Mouse (Mus musculus): ENCODE measurements around the gene Ndufv3.
A peak's percentile ranks its signal among the peaks of the same experiment; 100 is the strongest.
"Not testable (repeated sequence)": the region's sequence is repeated elsewhere in the genome, so short reads cannot be mapped to it uniquely, and the experiment has no call there.

The Ndufv3 gene

DNA sequence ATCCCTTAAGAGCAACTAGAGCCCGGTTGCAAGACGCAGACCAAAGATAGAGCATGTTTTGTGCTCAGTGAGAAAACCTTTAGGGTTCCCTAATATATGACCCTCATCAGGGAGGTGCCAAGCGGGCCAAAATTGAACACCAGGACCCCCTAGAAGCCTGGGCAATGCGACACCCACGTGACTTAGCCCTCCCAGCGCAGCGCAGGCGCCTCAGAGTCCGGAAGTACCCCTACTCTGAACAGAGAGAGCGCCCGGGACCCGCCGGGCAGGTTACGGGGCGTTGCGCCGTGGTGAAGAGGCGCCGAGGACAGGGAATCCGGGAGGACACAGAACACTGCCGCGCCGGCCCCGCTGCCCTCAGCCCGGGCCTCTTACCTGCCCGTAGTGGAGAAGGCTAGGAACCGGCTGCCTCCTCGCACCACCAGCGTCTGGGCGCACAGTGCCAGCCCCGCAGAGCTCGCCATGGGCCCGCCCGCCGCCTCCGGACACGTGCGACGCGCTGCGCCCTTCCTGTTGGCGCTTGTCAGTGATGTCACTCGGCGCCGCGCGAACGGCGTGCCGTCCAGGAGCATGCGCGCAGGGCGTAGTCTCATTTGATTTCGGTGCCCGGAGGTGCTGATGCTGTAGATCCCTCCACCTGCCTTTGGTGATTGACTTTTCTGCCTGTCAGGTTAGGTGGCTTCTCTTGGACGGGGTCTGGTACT, 8.0 kb upstream of the Ndufv3 start:
- DNase-seq (ENCODE audit: low spot score in 2 of 2), result peak; percentile 83 to 86

DNA sequence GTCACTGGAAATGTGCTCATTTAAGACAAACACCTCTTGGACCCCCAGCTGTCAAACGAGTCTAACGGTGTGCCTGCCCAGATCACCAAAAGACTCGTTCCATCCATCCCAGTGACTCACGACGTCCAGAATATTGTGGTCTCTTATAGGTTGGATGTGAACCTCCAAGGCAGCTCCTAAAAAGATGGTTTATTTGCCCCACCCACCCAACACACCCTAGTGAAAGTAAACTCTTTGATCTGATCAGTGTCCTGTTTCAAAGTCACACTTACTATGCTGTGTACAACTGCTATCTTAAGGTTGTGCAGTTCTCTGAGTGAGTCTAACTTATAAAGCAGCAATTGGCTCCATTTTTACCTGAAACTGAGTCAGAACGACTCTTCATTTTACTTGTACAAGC, 7.3 kb upstream of the Ndufv3 start:
- no peak for DNase-seq (ENCODE audit: low spot score in 2 of 2)

DNA sequence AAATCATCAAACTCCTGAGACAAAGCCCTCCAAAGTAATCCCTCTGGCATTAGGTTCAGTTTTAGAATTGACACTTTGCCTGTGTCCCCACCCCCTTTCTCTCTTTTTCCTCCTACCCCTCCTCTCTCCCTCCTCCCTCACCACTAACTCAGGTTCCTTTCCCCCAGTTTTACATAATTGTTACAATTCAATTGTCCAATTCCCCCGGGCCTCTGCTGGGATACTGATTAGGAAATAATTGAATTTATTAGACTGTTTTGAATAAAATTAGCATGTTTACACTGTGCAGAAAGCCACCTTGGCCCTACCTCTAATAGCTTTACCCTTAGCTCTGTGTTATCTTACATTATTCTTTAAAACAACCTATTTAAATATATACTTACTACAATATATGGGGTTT, 5.2 kb upstream of the Ndufv3 start:
- no peak for DNase-seq (ENCODE audit: low spot score in 2 of 2)

DNA sequence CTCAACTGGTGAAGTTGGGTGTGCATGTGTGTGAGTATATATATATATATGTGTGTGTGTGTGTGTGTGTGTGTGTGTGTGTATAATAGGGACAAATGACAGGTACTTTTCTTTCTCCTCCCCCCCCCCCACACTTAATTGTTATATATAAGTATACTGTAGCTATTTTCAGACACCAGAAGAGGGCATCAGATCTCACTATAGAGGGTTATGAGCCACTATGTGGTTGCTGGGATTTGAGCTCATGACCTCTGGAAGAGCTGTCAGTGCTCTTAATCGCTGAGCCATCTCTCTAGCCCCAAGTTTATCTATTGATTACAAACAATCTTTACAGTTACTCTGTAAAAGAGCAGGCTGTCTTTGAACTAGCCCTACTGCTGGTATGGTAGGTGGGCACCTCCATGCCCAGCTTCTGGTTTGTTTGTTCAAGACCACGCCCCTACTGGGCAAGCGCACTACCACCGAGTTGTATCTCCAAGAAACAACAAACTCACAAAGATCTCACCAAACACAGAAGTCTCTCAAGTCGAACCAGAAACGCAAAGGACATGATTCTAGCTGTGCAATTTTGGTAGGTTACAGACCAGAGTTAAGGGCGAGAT, 470 bp upstream of the Ndufv3 start:
- DNase-seq (ENCODE audit: low spot score in 2 of 2), result no peak

DNA sequence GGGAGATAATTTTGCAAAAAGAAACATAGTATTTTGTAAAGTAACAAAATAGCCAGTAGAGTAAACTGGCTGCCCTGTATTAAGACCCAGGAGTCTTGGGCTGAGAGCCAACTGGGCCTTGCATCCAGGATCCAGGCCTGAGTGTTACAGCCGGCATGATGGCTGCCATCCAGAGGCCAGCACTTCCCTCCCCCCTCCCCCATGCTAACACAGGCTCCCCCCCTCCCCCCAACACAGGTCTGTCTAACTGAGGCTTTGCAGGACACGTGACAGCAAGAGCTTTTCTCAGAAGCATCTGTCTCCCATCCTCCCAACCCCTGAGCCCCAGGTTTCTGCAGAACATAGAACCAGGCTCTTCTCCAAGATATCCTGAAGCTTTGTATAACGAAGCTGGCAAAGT, 980 bp downstream of the Ndufv3 start:
- DNase-seq (ENCODE audit: low spot score in 2 of 2), result no peak

DNA sequence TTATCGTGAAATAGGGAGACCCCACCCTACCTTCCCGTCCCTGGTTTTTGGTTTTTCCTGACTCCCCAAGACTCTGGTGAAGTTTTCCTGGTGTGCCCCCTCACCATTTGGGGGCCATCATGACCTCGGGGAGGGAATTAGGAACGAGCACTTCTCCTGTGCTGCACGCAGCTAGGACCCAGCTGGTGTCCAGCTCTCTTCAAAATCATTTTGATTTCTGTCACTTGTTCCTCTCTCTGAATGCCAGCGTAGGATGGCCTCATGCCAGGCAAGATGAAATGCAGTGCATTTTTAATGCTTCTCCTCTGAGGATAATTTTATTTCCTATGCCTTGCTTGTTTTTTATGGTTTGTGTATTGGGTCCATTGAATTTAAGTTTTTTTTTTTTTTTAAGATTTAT, 2.0 kb downstream of the Ndufv3 start:
- no peak for DNase-seq (ENCODE audit: low spot score in 2 of 2)

DNA sequence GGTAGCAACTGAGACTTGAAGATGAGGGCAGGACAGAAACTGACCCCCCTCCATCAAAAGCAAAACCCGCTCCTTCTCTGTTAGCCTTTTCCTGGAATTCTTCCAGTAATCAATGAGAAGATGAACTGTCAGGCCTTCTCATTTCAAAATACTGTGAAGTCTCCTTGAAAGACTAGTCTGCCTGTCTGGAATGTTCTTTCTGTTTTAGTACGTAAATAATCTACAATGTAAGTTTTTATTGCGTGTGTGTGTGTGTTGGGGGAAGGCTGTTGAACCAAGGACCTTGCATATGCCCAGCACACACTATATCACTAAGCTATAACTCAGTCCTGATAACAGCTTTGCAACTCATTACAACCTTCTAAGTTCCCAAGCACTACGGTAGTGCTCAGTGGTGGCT, 5.2 kb downstream of the Ndufv3 start:
- no peak for DNase-seq (ENCODE audit: low spot score in 2 of 2)

DNA sequence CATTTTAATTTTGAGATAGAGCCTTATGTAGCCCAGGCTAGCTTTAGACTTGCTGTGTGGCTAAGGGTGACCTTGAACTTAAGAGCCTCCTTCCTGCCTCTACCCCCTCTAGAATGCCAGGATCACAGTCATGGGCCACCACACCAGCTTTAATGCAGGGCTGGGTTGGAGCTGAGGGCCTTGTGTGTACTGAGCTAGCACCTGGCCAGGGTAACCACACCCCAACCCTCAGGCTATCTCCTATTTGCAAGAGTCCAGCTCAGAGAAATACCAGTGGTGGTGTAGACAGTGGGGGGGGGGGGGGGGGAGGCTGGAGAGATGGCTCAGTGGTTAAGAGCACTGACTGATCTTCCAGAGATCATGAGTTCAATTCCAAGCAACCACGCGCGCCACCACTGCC, 5.9 kb downstream of the Ndufv3 start:
- DNase-seq (ENCODE audit: low spot score in 2 of 2), result no peak

DNA sequence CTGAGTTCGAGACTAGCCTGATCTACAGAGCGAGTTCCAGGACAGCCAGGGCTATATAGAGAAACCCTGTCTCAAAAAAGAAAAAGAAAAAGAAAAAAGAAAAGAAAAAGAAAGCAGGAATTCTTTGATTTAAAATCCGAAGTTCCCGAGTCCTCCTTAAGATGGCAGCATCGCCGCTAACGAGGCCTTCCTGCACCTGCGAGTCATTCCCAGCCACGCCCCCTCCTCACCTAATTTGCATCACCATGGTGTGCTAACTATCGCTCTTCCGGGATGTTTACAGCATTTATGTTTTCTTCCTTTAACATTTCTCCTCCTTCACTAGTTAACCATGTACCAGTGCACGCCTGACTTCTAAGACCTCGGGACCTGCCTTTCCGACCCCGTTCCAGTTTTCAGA, 9.4 kb downstream of the Ndufv3 start:
- DNase-seq (ENCODE audit: low spot score in 2 of 2), result no peak

DNA sequence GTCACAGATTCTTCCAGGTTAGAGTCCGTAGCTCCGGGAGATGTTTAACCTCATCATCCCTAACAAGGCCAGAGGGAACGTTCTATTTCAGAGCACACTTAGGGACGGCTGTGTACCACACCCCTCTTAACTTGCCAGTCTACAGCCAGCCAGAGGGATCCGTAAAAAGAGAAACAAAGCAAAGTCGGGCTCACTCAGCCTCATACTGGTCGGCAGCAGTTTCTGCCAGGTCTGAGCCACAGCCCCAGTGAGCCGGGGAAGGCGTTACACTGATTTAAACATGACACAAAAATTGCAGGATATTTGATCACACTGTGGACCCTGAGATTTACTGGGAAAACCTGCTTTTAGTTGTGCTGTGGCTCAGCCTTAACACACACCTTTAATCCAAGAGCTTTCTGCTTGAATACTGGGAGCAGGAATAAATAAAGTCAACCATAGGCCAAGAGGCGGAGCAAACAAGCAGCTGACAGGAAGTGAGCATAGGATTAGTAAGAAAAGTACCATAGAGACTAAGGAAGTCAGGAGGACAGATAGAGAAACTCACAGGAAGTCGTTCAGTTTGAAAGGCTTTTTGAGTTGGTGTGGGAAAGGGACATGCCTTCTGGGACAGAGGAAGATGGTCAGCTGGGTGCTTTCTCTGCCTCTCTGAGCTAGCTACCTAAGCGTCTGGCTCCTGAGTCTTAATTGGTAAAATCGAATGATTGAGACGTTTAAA, 11.7 kb downstream of the Ndufv3 start:
- no peak for DNase-seq (ENCODE audit: low spot score in 2 of 2)

DNA sequence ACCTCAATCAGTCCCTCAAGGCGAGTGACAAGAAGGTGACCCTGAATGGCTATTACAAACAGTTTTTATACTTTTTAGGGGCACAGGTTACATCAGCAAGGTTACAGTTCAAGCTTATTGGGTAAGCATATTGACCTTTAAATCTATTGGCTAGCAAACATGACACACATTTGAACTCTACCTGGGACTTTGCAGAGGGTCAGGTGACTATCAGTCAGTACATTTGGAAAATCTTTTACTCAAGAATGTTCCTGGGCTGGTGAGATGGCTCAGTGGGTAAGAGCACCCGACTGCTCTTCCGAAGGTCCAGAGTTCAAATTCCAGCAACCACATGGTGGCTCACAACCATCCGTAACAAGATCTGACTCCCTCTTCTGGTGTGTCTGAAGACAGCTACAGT, 12.4 kb downstream of the Ndufv3 start:
- not testable (repeated sequence) for DNase-seq (ENCODE audit: low spot score in 2 of 2)

DNA sequence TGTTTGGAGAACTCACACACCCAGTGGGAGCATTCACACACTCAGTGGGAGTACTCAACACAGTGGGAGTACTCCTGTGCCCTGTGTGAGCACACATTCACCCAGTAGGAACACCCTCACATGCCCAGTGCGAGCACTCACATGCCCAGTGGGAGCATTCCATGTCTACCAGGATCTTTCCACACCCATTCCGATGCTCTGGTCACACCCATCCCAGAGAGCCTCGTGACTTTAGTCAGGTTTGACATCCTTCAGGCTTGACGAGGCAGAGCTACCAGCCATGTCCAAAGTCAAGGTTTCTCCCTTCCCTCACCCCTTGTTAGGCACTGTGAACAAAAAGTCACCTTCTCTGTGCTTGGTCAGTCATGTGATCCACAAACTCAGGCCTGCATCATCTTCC, 15.4 kb downstream of the Ndufv3 start:
- no peak for DNase-seq (ENCODE audit: low spot score in 2 of 2)

DNA sequence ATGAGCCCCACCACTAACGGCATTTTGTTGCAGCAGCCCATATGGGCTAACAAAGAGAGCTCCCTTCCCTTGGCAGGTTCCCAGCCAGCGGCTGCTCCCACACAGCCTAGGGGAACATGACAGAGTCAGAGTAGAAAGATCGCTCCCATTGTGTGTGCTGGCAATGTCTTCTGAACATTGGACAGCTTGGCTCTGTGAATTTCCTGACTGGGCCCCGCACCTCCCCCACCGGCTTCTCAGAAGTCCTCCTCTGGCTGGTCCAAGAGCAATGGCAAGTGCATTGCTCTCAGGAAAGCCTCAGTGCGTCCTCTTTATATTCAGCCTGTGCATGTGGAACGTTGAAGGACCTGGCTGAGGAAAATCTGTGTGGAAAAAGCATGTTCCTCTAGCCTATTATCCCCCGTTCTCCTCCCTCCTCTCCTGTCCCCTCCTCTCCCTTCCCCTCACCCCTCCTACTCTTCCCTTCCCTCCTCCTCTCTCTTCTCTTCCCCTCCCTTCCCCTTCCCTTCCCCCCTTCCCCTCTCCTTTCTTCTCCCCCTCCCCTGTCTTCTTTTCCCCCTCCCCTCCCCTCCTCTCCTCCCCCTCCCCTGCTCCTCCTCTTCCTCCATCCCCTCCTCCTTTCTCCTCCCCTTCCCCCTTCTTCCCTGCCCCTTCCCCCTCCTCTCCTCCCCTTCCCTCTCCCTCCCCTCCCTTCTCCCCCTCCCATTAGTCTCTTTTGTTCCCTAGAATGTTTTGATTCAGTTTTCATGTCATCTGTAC, 16.1 kb downstream of the Ndufv3 start:
- peak; percentile 56 to 69 for DNase-seq (ENCODE audit: low spot score in 2 of 2)

DNA sequence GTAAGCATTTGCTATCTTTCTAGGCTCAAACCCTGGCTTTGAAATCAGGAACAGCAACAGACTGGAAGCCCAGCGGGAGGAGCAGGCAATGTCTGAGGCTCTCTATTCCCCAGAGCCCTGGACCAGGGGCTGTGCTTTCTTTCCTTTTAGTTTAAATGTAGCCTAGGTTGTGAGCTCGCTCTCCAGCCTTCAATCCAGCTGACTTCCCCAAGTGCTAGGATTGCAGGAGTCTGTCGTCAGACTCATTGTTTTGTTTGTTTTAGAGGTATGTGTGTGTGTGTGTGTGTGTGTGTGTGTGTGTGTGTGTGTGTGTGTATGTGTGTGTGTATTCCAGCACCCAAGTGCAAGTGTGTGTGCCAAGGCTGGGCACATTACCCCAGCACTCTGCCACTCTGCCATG, 20.2 kb downstream of the Ndufv3 start:
- DNase-seq (ENCODE audit: low spot score in 2 of 2), result no peak

DNA sequence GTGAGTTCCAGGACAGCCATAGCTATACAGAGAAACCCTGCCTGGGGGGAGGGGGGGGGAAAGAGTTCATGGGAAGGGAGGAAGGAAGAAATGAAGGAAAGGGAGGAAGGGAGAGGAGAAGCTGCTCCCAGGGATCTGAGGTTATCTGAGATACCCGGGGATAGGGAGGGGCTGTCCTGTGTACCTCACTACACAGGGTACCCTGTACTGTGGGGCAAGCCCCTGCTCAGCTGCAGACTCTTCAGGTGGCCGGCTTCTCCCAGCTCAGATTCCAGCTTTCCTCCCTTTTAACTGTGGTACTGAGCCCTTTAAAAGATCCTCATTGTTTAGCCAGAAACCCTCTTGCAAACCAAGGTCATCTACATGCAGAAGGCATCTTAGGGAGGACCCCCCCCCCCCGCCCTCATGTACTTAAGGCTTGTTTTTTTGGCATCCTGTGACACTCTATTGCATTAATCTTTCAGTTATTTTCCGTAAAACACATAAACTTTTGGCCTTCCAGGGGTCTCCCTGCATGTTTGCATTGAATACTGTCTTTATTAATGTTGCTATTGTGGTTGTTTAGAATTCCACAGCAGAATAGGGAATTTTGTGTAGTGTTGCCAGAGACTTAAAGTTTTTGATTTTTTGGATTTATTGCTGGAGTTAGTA, 21.0 kb downstream of the Ndufv3 start:
- no peak for DNase-seq (ENCODE audit: low spot score in 2 of 2)

DNA sequence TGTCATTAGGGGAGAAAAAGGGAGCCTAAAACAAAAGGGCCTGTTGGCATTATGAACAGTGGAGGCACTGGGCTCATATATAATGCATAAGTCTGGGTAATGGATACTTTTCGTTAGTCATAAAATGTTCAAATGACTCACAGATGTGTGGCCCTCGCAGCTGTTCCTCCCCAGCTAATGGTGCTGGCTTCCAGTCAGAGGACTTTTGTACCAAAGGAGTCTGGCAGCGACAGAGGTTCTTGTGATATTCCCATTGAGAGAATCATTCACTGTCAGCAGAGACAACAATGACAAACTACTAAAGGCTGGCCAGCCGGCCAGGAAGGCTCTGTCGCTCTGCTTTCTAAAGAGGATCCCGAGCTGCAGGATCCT, 21.5 kb downstream of the Ndufv3 start:
- DNase-seq (ENCODE audit: low spot score in 2 of 2), result no peak

DNA sequence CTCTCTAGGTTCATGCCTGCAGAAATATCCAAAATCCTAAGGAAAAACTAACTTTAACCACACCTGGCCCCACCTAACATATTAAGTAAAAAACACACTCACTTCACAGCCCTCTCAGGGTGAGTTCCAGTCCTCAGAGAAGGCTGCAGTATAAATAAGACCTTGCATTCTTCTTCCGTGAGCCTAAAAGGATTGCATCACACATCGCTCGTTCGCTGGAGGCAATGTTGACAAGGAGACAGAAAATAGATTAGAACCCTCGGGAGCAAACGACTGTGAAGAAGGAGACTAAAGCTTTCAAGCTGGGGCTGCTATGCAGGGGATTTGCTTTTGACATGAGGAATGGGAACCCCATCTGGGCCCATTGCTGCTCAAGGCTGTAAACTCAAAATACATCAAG, 23.7 kb downstream of the Ndufv3 start:
- no peak for DNase-seq (ENCODE audit: low spot score in 2 of 2)

DNA sequence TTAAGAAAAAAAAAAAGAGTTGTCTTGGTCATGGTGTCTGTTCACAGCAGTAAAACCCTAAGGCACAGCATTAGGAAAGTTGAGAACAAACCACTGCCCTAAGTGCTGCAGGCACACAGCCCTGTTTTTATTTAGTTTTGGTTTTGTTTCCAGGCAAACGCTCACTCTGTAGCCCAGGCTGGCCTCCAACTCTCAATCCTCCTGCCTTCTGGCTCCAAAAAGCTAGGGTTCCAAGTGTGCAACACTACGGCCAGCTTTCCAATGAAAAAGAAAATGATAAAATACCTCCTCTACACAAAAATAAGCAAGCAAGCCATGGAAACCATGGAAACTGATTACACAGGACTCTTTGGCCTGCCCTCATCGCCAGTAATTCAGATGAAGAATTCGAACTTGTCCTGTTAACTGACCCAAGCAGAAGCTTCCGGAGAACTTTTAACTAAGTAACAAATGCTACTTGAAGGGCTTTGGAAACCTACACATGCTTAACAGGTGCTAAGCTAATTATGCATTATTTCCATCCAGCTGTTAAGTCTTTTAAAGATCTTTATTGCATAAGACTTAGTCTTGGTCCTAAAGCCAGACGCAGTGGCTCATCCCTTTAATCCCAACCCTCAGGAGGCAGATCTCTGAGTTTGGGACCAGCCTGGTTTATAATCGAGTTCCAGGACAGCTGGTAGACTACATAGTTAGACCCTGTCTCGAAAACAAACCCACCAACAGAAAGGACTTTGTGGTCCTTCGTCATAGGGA, 26.7 kb downstream of the Ndufv3 start:
- no peak for DNase-seq (ENCODE audit: low spot score in 2 of 2)

DNA sequence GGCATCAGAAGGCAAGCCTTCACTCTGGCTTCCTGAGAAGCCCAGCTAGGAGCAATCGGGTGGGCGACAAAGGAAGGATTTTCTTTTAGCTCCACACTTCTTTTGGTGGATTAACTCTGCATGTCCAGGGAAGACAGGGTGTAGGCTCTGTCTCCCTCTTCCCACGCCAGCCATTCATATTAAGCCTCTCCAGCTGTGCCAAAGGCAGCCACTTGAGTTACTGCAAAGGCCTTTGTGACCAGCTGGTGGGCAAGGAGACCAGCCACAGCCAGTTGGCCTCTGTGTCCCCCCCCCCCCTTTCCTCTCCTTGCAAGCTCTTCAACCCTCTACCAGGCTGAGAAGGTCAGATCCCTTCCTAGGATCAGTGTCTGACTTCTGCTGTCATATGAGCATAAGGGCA, 28.1 kb downstream of the Ndufv3 start:
- DNase-seq (ENCODE audit: low spot score in 2 of 2), result no peak

DNA sequence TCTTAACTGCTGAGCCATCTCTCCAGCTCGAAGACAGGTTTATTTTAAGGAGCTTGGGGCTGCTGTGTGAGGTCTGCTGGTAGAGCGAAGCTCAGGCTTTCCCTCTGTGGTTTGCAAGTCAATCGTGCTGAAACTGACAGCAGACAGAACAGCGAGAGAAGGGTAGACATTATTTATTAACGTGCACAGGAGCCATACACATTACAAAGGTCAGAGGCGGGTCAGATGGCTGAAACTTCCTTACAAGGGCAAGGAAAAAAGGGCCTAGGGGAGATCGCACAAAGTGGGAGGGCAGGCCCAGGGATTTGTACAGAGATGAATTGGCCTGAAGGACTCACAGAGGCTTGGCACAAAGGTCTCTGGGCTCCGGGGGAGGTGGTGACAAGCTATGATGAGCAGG, 29.5 kb downstream of the Ndufv3 start:
- DNase-seq (ENCODE audit: low spot score in 2 of 2), result no peak

DNA sequence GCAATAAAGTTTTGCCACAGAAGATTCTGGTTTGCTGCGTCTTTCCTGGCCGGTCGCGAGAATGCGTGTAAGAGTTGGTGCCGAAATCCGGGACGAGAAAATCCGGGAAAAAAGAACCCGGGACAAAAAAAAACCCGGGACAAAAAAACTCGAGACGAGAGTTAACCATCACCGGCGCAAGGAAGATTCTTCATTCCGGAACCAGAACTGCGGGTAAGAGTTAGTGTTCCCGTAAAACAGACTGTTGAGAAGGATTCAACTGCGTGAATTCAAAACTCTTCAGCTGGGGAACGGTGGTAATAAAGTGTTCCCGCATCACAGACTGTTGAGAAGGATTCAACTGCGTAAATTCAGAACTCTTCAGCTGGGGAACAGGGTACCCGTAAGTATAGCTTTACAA, 32.7 kb downstream of the Ndufv3 start:
- not testable (repeated sequence) for DNase-seq (ENCODE audit: low spot score in 2 of 2)

Data from right cerebral cortex, postnatal 36 days (tissue).